Mouse (Mus musculus) spleen, postnatal 10 days (tissue): ENCODE data around the gene Ghrh.

ENCODE experiments used
- DNase-seq, 2 experiments: peaks; one replicate each; pipeline ENCODE4 v3.0.0; 2021 to 2022; ENCODE audit warnings: low spot score in 2 of 2

Ghrh gene

GRCm38 (mm10) chr2:157349121-157349778, 1.9 kb upstream of the Ghrh start:
- DNase-seq = no peak

- DNase-seq = no peak
Observed at GRCm38 (mm10) chr2:157343337-157343736, 4.0 kb downstream of the Ghrh start.

DNA sequence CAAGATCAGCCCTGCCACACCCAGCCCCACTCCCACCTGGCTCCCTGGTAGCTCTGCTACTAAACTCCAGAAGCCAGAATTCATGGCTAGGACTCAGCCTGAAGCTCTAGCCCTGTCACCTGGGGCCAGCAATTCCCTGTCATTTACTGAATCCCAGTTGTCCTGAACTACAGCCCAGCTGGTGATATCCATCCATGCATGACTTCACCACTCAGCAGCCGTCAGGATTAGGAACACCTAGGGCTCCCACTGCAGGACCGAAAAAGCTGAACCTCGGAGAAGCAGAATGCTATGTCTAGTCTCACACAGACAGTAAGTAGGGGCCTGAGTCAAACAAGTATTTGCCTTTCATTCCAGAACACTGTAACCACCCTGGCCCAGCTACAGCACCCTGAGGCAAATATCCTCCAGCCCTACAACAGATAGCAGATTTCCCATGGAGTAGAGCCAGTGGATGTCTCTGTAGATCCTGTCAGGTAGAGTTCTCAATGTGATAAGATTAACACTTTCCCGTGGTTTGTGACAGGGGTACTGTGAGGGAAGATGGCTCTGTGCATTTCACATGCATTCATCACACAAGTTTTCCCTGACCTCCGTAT, 4.9 kb downstream of the Ghrh start:
- DNase-seq = no peak

GRCm38 (mm10) chr2:157341554-157342270, 5.6 kb downstream of the Ghrh start:
- DNase-seq = peak; percentile 48 to 77

GRCm38 (mm10) chr2:157340221-157340741, 7.0 kb downstream of the Ghrh start:
- DNase-seq = no peak

DNA sequence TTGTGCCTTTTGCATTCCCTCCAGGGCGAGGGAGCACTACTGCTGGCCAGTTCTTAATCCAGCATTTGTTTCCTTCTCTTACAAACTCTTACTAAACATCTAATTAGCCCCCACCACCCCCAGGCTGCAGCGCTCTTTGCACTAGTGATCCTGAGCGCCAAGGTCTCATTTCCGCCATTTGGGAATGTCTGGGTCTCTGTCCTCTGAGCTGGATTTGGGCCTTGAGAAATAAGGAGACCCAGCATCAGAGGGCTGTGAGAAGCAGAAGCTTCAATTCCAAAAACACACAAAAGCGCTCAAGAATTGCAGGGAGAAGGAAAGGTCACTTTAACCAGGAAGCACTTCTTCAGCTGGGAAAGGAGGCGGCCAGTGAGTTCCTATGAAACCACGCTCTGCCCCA, 7.8 kb downstream of the Ghrh start:
- no peak for DNase-seq

- peak; percentile 49 to 79 for DNase-seq
Observed at GRCm38 (mm10) chr2:157338663-157339062, 8.6 kb downstream of the Ghrh start.

DNA sequence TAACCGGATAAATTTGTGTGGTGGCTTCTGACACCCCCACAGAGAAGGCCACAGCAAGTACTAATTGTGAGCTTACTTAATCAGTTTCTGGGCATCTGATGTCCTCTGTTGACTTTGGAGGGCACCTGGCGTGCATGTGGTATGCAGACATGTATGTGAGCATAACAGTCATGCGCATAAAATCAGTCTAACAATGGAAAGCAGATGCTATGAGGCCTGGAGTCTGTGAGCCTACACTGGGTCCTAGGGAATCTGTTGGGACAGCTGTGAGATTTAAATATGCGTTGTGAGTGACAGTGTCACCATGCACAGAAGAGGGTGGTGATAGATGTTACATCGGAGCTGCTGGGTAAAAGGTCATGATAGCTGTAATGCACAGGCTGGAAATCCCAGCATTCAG, 15.2 kb downstream of the Ghrh start:
- no peak for DNase-seq

- DNase-seq = no peak
Observed at GRCm38 (mm10) chr2:157328570-157328969, 18.7 kb downstream of the Ghrh start.

DNA sequence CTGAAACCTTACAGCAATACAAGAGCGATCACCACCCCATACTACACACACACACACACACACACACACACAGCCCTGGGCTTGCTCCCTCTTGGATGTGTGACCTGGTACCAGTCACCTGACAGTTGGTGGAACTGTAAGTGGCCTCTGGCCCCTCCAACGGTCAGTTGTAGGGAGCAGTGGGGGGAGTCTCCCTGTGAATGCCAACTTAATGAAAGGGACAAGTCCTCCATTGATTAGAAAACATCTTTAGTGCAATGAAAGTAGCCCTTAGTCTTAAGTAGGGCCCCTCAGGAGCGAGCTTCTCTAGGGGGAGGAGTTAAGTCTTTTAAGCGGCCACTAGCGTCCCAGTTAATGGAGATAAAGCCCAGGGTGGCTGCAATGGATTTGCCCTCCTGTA, 19.2 kb downstream of the Ghrh start:
- DNase-seq = no peak

DNA sequence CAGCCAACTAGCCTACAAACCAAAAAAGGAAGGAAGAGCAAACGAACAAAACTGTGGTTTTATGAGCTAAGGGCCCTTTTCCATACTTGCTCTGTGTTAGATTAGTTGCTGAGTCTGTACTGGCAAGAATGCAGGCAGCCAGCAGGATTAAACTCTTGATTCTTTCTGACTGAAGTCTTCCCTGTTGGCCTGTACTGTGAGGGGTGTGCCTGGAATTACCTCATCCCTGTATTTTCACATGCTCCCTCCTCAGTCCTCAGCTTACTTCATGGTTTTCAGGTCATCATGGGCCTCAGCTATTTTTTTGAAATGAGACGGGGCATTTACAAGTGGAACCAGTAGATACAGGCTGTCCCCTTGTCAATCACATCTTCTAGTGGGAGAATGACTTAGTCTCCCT, 22.1 kb downstream of the Ghrh start:
- DNase-seq = no peak

DNA sequence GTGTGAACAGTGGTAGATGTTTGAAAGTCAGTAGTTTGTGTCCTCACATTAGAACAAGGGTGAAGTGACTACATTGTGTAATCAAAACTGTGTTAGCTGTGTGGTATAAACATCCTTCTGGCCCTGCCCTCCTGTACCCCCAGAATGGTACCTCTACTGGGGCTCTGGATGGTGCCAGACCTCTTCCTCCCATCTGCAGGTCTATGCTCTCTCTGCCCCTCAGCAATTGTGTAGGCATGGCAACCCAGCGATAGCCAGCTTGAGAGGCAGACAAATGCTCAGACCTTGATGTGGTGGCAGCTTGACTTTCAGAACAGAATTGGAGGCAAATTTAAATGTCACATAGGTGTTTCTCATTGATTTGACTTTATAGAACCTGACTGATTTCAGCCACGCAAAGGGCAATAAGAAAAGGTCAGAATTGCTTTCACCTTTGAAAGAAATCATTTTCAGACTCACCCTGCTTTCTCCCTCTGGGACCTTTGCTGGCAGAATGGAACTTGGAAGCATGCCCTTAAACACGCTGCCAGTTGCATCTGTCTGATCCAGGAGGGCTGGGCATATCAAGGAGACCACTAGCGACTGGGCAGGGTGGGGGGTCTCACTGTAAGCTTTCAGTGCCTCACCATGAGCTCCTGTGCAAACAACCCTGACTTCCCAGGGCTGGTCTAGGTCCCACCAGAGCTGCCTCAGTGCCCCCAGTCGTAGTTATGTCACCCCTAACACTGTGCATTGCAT, 25.1 kb downstream of the Ghrh start:
- no peak for DNase-seq

- DNase-seq = no peak
Observed at GRCm38 (mm10) chr2:157320886-157321285, 26.4 kb downstream of the Ghrh start.

GRCm38 (mm10) chr2:157320135-157320534, 27.2 kb downstream of the Ghrh start:
- DNase-seq = no peak

GRCm38 (mm10) chr2:157317220-157317619, 30.1 kb downstream of the Ghrh start:
- DNase-seq = no peak

GRCm38 (mm10) chr2:157316358-157316933, 30.9 kb downstream of the Ghrh start:
- DNase-seq = no peak

GRCm38 (mm10) chr2:157315486-157315885, 31.8 kb downstream of the Ghrh start:
- no peak for DNase-seq

DNA sequence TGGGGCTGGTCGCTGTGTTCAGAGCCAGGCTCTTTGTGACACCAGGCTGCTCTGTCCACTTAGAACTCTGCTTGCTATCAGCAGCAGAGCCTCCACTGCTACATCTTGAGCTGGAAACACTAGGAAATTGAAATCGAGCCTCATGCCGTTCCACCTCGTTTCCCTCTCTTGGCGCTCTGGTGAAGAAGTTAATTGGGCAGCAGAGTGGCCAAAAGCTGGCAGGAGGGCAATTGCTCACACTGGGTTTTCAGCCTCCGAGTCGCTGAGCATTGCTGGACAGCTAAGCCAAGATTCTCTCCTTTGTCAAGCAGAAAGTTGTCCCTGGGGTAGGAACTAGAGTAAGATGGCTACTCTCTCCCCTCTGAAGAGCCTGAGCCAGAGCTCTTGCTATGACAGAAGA, 33.0 kb downstream of the Ghrh start:
- no peak for DNase-seq

DNA sequence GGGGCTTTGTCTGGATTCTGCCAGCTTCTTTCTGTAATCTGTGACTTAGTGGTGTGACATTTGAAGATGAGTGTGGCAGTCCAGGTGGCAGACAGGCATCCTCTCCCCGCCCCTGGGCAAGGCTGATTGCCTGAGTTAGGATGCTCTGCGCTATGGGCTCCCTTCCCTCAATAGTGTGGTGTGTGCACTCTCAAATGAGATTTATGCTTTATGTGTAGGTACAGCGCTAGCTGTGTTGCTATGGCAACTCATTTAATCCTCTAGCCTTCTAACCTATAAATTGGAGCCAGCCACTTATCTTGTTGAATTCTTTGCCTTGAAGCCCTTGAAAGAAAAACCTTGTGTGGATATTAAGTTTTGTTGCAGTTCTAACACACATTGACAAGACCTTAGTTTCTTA, 33.6 kb downstream of the Ghrh start:
- DNase-seq = no peak

DNA sequence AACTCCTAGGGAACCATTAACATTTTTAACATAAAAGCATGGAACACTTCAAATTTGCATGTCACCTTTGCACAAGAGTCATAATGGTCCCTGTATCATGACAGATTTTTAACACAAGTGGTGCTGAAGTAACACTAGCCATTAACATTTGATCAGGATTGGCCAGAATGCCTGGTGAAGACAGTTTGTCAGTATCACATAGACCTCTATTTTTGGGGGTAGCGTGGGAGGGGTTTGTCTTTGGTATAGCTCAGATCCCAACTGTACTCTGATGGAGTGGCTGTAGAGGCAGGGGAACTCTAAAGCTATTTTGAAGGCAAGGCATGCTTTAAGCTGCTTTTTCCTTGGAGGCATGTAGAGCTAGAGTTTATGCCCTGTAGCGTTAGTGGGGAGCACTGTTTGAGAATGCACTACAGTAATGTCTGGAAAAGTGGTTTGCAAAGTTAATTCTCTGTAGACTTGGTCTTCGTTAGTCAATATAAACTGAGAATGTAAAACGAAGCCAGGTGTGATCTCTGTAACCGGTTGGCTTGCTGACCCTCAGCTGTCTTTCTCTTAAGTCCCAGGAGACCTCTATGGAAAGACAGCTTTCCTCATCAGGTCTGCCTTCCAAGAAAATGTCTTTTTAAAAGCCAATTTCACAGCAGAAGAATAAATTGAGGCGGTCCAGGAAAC, 36.2 kb downstream of the Ghrh start:
- DNase-seq = no peak

GRCm38 (mm10) chr2:157309611-157310010, 37.7 kb downstream of the Ghrh start:
- DNase-seq = no peak
